Mouse (Mus musculus) megakaryocyte-erythroid progenitor cell, adult 5-6 weeks (primary cell): ENCODE data around the gene Tnr. TPM values are rescaled to one million over a fixed set of nuclear protein-coding genes. Genes with fewer than 3 reads are reported as not detected.

Experiments
- ATAC-seq: replicated peaks from 2 replicates; pipeline ENCODE4 v1.8.0; 2016; ENCODE audit warnings: mild to moderate bottlenecking, inconsistent platforms; ENCODE audit not compliant: severe bottlenecking, poor library complexity, low FRiP score, low TSS enrichment
- total RNA-seq, 2 experiments: library from RNA; stranded (forward) in 1 of 2; stranded (reverse) in 1 of 2; fragments of 200-1000, 215-1000 nt in 1 of 2; fragments of >200 nt in 1 of 2; fragmentation: Nextera tagmentation in 1 of 2; gene quantifications; 2 replicates each; pipeline ENCODE4 v1.2.3; 2014 to 2017

Gene Tnr
- total RNA-seq, 2 experiments from 2014 or later: not detected

DNA sequence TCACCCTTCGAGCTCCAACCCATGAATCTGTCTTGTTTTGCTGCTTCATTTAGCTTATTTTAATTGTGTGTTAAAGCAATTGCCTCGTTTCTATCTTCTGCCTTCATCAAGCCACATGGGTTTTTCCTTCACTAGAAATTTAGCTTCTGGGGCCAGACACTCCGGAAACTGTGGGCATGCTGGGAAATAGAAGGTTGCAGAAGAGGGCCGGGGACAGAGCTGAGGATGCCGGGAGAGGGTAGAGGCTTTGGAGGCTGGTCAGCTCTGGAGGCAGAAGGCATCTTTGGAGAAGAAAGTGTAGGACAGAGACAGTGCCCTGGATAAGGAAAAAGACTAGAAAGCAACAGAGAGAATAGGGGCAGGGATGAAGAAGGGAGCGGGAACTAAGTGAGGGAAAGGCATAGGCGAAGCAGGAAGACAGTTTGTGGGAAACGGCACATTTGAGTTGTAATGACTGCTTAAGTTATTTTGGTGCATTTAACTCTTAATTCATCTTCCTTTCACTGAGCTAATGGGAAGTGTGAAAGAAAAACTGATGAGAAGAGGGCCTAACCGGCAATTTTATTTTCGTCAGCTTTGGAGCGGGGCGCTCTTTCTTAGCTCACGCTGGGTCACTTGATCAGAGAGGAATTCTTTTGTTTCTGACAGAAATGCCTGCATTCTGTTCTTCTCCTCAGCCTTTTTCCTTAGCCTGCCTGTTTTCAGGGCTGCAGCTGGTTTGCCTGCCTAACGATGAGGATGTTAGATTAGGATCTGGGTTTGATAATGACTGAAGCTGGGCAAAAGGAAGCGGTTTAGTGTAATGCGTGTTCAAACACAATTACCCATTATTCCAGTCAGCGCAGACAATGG, 28.2 kb downstream of the Tnr start:
- ATAC-seq: no peak

DNA sequence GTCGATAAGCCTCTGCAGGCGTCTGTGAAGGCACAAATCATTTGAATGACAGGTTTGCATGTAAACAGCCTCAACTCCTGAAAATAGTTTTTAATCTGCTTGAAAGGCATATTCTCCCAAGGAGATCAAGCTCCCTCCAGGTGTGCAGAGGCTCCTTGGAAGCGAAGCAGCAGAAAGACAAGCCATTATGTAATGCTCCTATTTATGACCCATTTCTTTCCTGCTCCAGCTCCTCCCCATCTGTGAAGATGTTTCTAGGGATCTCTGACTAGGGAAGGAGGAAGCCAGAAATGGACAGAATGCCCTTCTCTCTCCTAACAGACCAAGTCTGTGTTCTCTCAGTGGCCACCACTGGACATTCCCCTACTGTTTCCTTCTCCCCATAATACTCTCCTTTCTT, 38.0 kb downstream of the Tnr start:
- no peak for ATAC-seq

GRCm38 (mm10) chr1:159565129-159565528, 41.6 kb downstream of the Tnr start:
- ATAC-seq: no peak

- ATAC-seq: no peak
Observed at GRCm38 (mm10) chr1:159566046-159566445, 42.5 kb downstream of the Tnr start.

GRCm38 (mm10) chr1:159567171-159567570, 43.6 kb downstream of the Tnr start:
- ATAC-seq: no peak

- no peak for ATAC-seq
Observed at GRCm38 (mm10) chr1:159570270-159570669, 46.7 kb downstream of the Tnr start.

- ATAC-seq: no peak
Observed at GRCm38 (mm10) chr1:159570831-159571230, 47.3 kb downstream of the Tnr start.

- no peak for ATAC-seq
Observed at GRCm38 (mm10) chr1:159571951-159572350, 48.4 kb downstream of the Tnr start.

DNA sequence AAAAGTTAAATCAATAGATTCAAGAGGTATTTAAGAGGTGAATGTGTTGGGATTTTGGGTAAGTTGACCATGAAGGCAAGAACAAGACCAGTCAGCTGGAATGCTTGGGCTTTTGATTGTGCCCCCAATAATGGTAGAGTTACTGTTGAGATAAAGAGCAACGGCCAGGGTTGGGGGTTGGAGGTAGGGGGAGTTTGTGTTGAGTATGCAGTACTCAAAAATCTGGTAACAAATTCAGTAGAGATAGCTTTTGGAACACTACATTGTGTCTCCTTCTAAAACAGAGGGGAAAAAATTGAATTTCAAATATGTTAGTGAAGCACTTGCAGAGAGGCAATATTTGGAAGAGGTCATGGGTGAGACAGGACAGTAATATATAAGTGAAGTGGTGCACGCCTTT, 49.5 kb downstream of the Tnr start:
- ATAC-seq: no peak

DNA sequence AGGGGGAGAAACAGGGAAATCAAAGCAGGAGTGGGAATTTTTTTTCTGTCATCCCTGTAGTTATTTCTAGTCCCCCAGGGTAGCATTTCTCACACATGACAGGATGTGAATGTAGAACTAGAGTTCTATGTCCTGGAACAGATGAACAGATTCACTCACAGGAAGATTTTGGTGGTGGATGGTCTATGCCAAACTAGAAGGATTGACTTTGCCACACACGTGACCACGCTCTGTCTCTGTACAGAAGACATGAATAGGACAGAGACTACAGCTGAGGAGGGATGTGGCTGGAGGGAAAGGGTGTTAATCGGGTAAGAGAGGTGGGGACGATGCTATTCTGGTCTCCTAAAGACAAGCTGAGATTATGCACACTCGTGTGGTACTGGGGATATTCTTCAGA, 51.1 kb downstream of the Tnr start:
- no peak for ATAC-seq

GRCm38 (mm10) chr1:159576246-159576645, 52.7 kb downstream of the Tnr start:
- no peak for ATAC-seq

- no peak for ATAC-seq
Observed at GRCm38 (mm10) chr1:159578391-159578790, 54.8 kb downstream of the Tnr start.

- ATAC-seq: no peak
Observed at GRCm38 (mm10) chr1:159580335-159580921, 56.9 kb downstream of the Tnr start.

GRCm38 (mm10) chr1:159583877-159584276, 60.3 kb downstream of the Tnr start:
- ATAC-seq: no peak

GRCm38 (mm10) chr1:159588741-159589140, 65.2 kb downstream of the Tnr start:
- no peak for ATAC-seq

DNA sequence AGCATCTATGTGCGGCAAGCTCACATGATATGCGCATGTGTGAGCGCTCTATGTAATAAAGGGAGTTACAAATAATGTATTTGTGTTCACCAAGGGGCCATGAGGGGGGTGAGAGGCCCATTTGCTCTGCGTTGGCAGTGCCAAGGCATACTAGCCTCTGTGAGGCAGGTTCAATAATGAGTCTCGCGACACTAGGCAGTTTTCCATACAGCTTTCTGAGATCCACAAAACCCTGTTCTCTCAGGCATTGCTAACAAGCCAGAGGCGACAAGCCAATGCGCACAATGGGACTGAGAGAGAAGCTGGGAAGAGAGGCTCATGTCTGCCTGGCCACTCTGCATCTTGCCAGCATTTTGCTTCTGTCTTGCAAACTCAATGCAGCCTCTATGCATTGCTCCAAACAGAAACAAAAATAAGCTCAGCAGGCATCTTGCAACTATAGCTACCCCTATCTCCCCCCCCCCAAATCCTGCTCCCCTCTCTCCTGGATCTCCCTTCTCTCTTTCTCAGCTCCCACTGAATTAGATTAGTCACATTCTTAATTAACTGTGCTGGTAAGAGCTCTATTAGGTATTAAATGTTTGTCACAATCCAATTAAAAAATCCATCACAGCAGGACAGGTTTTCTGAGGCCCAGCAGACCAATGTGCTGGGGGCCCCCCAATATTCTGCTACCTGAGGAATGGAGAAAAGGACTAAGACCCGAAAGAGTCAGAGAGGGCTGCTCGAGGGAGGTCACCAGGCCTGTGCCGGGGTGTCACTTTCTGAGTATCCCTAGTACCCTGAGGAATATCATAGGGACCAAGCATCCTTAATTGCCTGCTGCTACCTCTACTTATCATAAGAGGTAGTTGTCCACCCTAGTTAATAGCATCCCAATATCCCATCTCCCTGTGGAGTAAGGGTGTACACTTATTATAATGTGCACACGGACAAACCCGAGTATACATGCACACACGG, 70.8 kb downstream of the Tnr start:
- ATAC-seq: no peak

GRCm38 (mm10) chr1:159595729-159596128, 72.2 kb downstream of the Tnr start:
- ATAC-seq: no peak

- no peak for ATAC-seq
Observed at GRCm38 (mm10) chr1:159596640-159597039, 73.1 kb downstream of the Tnr start.

DNA sequence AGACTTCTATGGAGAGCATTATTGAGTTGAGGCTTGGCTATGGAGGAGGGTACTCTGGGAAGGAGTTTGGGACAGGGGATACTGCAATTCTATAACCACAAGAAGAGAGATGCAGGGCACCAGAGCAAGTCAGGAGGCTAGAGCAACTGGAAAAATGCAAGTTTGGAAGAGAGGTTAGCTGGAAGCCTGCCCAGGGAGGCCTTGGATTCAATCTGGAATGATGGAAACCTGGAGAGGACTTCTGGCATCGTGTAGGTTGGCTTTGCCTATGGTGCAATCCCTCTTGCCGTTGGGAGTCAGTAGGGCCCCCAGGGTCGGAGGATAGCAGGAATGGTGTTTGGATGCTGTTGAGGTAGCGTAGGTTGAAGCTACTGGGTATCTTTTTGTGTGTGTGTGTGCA, 90.0 kb downstream of the Tnr start:
- no peak for ATAC-seq

GRCm38 (mm10) chr1:159614062-159614601, 90.6 kb downstream of the Tnr start:
- no peak for ATAC-seq
